Mouse (Mus musculus): ENCODE measurements around the gene Emilin2.

GRCm38 (mm10) chr17:71336421-71336820 is 24.6 kb upstream of the Emilin2 start:
- TF ChIP-seq CTCF (conservative IDR thresholded peaks at IDR 0.05 in 1 of 2, IDR thresholded peaks at IDR 0.05 in 1 of 2; ENCODE audit: low read depth in 2 of 2, low read length in 2 of 2) = no peak
- TF ChIP-seq POLR2A (IDR thresholded peaks at IDR 0.05; ENCODE audit: low read depth, low read length) = no peak
- TF ChIP-seq HCFC1 (IDR thresholded peaks at IDR 0.05; ENCODE audit: low read depth, low read length) = no peak
- TF ChIP-seq EP300 (IDR thresholded peaks at IDR 0.05; ENCODE audit: low read length) = no peak
- TF ChIP-seq MAX (IDR thresholded peaks at IDR 0.05; ENCODE audit: low read length) = no peak
- no peak for TF ChIP-seq JUND (conservative IDR thresholded peaks at IDR 0.05; ENCODE audit: low read depth, low read length)
- no peak for TF ChIP-seq SMC3 (IDR thresholded peaks at IDR 0.05; ENCODE audit: low read depth, low read length)
- no peak for TF ChIP-seq MAFK (IDR thresholded peaks at IDR 0.05; ENCODE audit: insufficient replicate concordance, low read length)
- TF ChIP-seq USF2 (conservative IDR thresholded peaks at IDR 0.05; ENCODE audit: low read depth, low read length) = no peak

Data from CH12.LX (cell line).